In genomic region chr7:109881561-109882099, GRCm38 (mm10) we compare ENCODE assay signal across 27 mouse cellular contexts. TPM values are rescaled to one million over a fixed set of nuclear protein-coding genes. Genes with fewer than 3 reads are reported as not detected.
"Had no signal": no experiment of that assay in that cellular context is flagged by ENCODE, and none has a peak within 500 bp of the region (broad histone marks: within the 10 kb centered on the region; RNA-seq: fewer than 3 reads in every experiment).

No protein-coding gene starts in this region.

- H3K27me3 ChIP-seq: heart, embryonic 12.5 days; hindbrain, embryonic 12.5 days; intestine, embryonic 15.5 days; limb, embryonic 13.5 days; limb, embryonic 15.5 days had no signal

- DNase-seq: gastrocnemius, postnatal 14 days; gastrocnemius, postnatal 36 days; heart, adult 11 months; heart, postnatal 10 days; heart, postnatal 4 days; kidney, adult 18-20 months; kidney, adult 8-10 months; kidney, postnatal 10 days; kidney, postnatal 25 days; kidney, postnatal 4 days; layer of hippocampus, adult 9-11 months; layer of hippocampus, postnatal 36 days; left cerebral cortex, postnatal 4 days had no signal

- ATAC-seq: hindbrain, embryonic 16.5 days; inflammation-experienced regulatory T-cells, adult 6 months; intestine, embryonic 15.5 days; intestine, postnatal 0 days; liver, embryonic 12.5 days had no signal

- H3K27ac ChIP-seq: heart, embryonic 10.5 days; hindbrain, embryonic 10.5 days; hindbrain, embryonic 12.5 days; hindbrain, embryonic 14.5 days; intestine, embryonic 15.5 days; limb, embryonic 13.5 days; limb, embryonic 15.5 days; liver, embryonic 12.5 days; liver, embryonic 14.5 days had no signal

- H3K4me2 ChIP-seq: heart, embryonic 12.5 days; hindbrain, embryonic 12.5 days; hindbrain, embryonic 14.5 days; intestine, embryonic 15.5 days; limb, embryonic 13.5 days; limb, embryonic 15.5 days; liver, embryonic 12.5 days had no signal

- H3K9ac ChIP-seq: heart, embryonic 12.5 days; hindbrain, embryonic 12.5 days; hindbrain, embryonic 14.5 days; intestine, embryonic 15.5 days; limb, embryonic 13.5 days; limb, embryonic 15.5 days; liver, embryonic 12.5 days; liver, embryonic 14.5 days had no signal

- H3K9me3 ChIP-seq: heart, embryonic 10.5 days; hindbrain, embryonic 10.5 days; hindbrain, embryonic 12.5 days; intestine, embryonic 15.5 days; limb, embryonic 15.5 days; liver, embryonic 12.5 days had no signal

- H3K4me3 ChIP-seq: heart, embryonic 10.5 days; heart, embryonic 12.5 days; hindbrain, embryonic 10.5 days; hindbrain, embryonic 12.5 days; intestine, embryonic 15.5 days; limb, embryonic 13.5 days; limb, embryonic 15.5 days; liver, embryonic 12.5 days had no signal

- H3K4me1 ChIP-seq: hindbrain, embryonic 10.5 days; hindbrain, embryonic 12.5 days; limb, embryonic 13.5 days; liver, embryonic 12.5 days had no signal

RNA-seq across cellular contexts. Expression of gene Scube2, which starts 16.2 kb away (rescaled TPM):
- polyA plus RNA-seq: inflammation-experienced regulatory T-cells, adult 6 months; liver, adult 2 months had no signal
